27 mouse cellular contexts compared by ENCODE assay signal in genomic region chr9:100896111-100896510, GRCm38 (mm10).
"Had no signal": no experiment of that assay in that cellular context is flagged by ENCODE, and none has a peak within 500 bp of the region (broad histone marks: within the 10 kb centered on the region; RNA-seq: fewer than 3 reads in every experiment).

No protein-coding gene starts in this region.

- H3K4me1 ChIP-seq: embryonic facial prominence, embryonic 10.5 days; embryonic facial prominence, embryonic 12.5 days; embryonic facial prominence, embryonic 13.5 days; embryonic facial prominence, embryonic 15.5 days; forebrain, embryonic 10.5 days; forebrain, embryonic 12.5 days; forebrain, embryonic 13.5 days; forebrain, embryonic 15.5 days had no signal

- ATAC-seq: forebrain, embryonic 13.5 days; forebrain, embryonic 14.5 days; forebrain, embryonic 15.5 days; forebrain, embryonic 16.5 days; forebrain, postnatal 0 days had no signal

- H3K4me2 ChIP-seq: embryonic facial prominence, embryonic 12.5 days; embryonic facial prominence, embryonic 13.5 days; embryonic facial prominence, embryonic 15.5 days; forebrain, embryonic 12.5 days; forebrain, embryonic 13.5 days; forebrain, embryonic 15.5 days had no signal

- H3K27ac ChIP-seq: embryonic facial prominence, embryonic 10.5 days; embryonic facial prominence, embryonic 12.5 days; embryonic facial prominence, embryonic 13.5 days; embryonic facial prominence, embryonic 15.5 days; forebrain, embryonic 10.5 days; forebrain, embryonic 12.5 days; forebrain, embryonic 13.5 days; forebrain, embryonic 15.5 days; gastrocnemius, adult 2 months; heart, adult 2 months had no signal

- H3K9me3 ChIP-seq: embryonic facial prominence, embryonic 10.5 days; embryonic facial prominence, embryonic 12.5 days; embryonic facial prominence, embryonic 13.5 days; embryonic facial prominence, embryonic 15.5 days; forebrain, embryonic 10.5 days; forebrain, embryonic 12.5 days; forebrain, embryonic 13.5 days; forebrain, embryonic 15.5 days had no signal

- DNase-seq: cerebellum, adult 9-10 months; cerebellum, adult 9-11 months; cerebellum, postnatal 10 days; cerebellum, postnatal 14 days; cerebellum, postnatal 25 days; cerebellum, postnatal 36 days; embryo, embryonic 11 days; forebrain, postnatal 0 days; gastrocnemius, adult 2 months; gastrocnemius, postnatal 10 days; gastrocnemius, postnatal 14 days; gastrocnemius, postnatal 25 days; gastrocnemius, postnatal 36 days; heart, adult 11 months; heart, adult 18-20 months; heart, adult 2 months had no signal

- H3K9ac ChIP-seq: embryonic facial prominence, embryonic 12.5 days; embryonic facial prominence, embryonic 13.5 days; embryonic facial prominence, embryonic 15.5 days; forebrain, embryonic 12.5 days; forebrain, embryonic 13.5 days; forebrain, embryonic 15.5 days; forebrain, postnatal 0 days had no signal

- H3K27me3 ChIP-seq: embryonic facial prominence, embryonic 12.5 days; embryonic facial prominence, embryonic 13.5 days; embryonic facial prominence, embryonic 15.5 days; forebrain, embryonic 12.5 days; forebrain, embryonic 13.5 days; forebrain, embryonic 15.5 days had no signal

- H3K36me3 ChIP-seq: embryonic facial prominence, embryonic 15.5 days; forebrain, embryonic 12.5 days; forebrain, embryonic 15.5 days had no signal

- H3K4me3 ChIP-seq: embryonic facial prominence, embryonic 10.5 days; embryonic facial prominence, embryonic 12.5 days; embryonic facial prominence, embryonic 13.5 days; embryonic facial prominence, embryonic 15.5 days; erythroblast, embryonic 14.5 days; forebrain, embryonic 10.5 days; forebrain, embryonic 12.5 days; forebrain, embryonic 13.5 days; forebrain, embryonic 15.5 days; gastrocnemius, adult 2 months; heart, adult 2 months had no signal
